9 mouse cellular contexts compared by ENCODE assay signal in the genomic region with DNA sequence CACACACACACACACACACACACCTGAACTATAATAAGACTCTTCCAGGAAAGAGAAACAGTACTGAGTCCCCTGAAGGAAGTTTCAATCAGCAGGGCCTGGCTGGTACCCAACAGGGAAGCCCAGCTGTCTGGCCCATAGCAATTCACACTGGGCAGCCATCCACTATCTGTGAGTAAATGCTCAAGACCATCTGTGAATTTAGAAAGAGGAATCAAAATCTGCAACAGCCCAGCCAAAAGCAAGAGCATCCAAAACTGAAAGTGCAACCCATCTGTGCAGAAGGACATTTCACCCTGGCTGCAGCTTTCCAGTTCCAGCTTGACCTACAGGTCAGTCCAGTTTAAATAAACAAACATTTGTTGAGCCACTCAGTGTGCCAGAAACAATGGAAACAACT.
A peak's percentile ranks its signal among the peaks of the same experiment; 100 is the strongest.
DNase-seq lines count a peak whose midpoint lies in the region; ATAC-seq lines count a peak whose summit lies in the region.
"Had no signal": no experiment of that assay in that cellular context is flagged by ENCODE, and none has a peak within 500 bp of the region (broad histone marks: within the 10 kb centered on the region; RNA-seq: fewer than 3 reads in every experiment).

No protein-coding gene starts in this region.

- no peaks in the 10 kb centered on the region for H3K27me3 ChIP-seq in midbrain, embryonic 14.5 days (ENCODE audit: control insufficient read depth, insufficient read depth, low read length)
- H3K27me3 ChIP-seq in midbrain, embryonic 15.5 days (replicated peaks), result no peaks in the 10 kb centered on the region
- H3K27me3 ChIP-seq: midbrain, embryonic 12.5 days had no signal

- peak; percentile 31 for DNase-seq in midbrain, embryonic 14.5 days
- peak; percentile 26 for DNase-seq in cerebellum, adult 8-10 months
- peak; percentile 72 for DNase-seq in heart, adult 8-10 months (ENCODE audit: low spot score)
- peak; percentile 45 to 46 for DNase-seq in left cerebral cortex, adult 18-20 months (ENCODE audit: low spot score in 2 of 2)
- peak; percentile 51 for DNase-seq in right cerebral cortex, adult 18-20 months
- no peak for DNase-seq in retina, embryonic 14.5 days (ENCODE audit: low spot score)
- no peak for DNase-seq in retina, postnatal 1 day

- no peak for ATAC-seq in midbrain, embryonic 14.5 days (ENCODE audit: low FRiP score, low TSS enrichment)
- no peak for ATAC-seq in midbrain, embryonic 15.5 days (replicated peaks)

- no peaks in the 10 kb centered on the region for H3K36me3 ChIP-seq in midbrain, embryonic 14.5 days (ENCODE audit: control insufficient read depth, insufficient read depth, low read length)
- no peaks in the 10 kb centered on the region for H3K36me3 ChIP-seq in midbrain, embryonic 15.5 days (replicated peaks)
- H3K36me3 ChIP-seq: midbrain, embryonic 12.5 days had no signal

- no peak overlapping the region for H3K9ac ChIP-seq in midbrain, embryonic 14.5 days (replicated peaks; ENCODE audit: low read length)
- H3K9ac ChIP-seq in midbrain, embryonic 15.5 days, result no peak overlapping the region
- H3K9ac ChIP-seq: midbrain, embryonic 12.5 days had no signal

- H3K4me2 ChIP-seq in midbrain, embryonic 14.5 days (ENCODE audit: low read length), result no peak overlapping the region
- H3K4me2 ChIP-seq in midbrain, embryonic 15.5 days, result no peak overlapping the region
- H3K4me2 ChIP-seq: midbrain, embryonic 12.5 days had no signal

- H3K9me3 ChIP-seq in midbrain, embryonic 14.5 days (ENCODE audit: control insufficient read depth, low read length), result no peaks in the 10 kb centered on the region
- H3K9me3 ChIP-seq in midbrain, embryonic 15.5 days, result no peaks in the 10 kb centered on the region
- H3K9me3 ChIP-seq: midbrain, embryonic 12.5 days had no signal

- H3K27ac ChIP-seq in midbrain, embryonic 14.5 days (replicated peaks; ENCODE audit: low read depth, low read length), result no peak overlapping the region
- no peak overlapping the region for H3K27ac ChIP-seq in midbrain, embryonic 15.5 days
- H3K27ac ChIP-seq: midbrain, embryonic 12.5 days had no signal

- H3K4me1 ChIP-seq in midbrain, embryonic 14.5 days (ENCODE audit: control insufficient read depth, insufficient read depth, low read length), result no peaks in the 10 kb centered on the region
- no peaks in the 10 kb centered on the region for H3K4me1 ChIP-seq in midbrain, embryonic 15.5 days
- H3K4me1 ChIP-seq: midbrain, embryonic 12.5 days had no signal

- no peak overlapping the region for H3K4me3 ChIP-seq in midbrain, embryonic 14.5 days (replicated peaks; ENCODE audit: low read depth, low read length)
- no peak overlapping the region for H3K4me3 ChIP-seq in midbrain, embryonic 15.5 days
- H3K4me3 ChIP-seq: midbrain, embryonic 12.5 days had no signal

Comparison
In these comparisons a context has a peak if more than half of its experiments do, and no peak if none do; other contexts are left out.
1. DNase-seq: peak in midbrain, embryonic 14.5 days (single experiment), cerebellum, adult 8-10 months (single experiment), heart, adult 8-10 months (single experiment), left cerebral cortex, adult 18-20 months (2 of 2) and right cerebral cortex, adult 18-20 months (single experiment); none in retina, embryonic 14.5 days (single experiment) and retina, postnatal 1 day (single experiment).